Mouse (Mus musculus) olfactory bulb, adult 2 months (tissue): ENCODE data around the gene Dpf1. TPM values are rescaled to one million over a fixed set of nuclear protein-coding genes. Genes with fewer than 3 reads are reported as not detected.
A peak's percentile ranks its signal among the peaks of the same experiment; 100 is the strongest.

Source experiments
- H3K27ac ChIP-seq: fragments of 200-500 bp; 2 replicates; pipeline ENCODE4 v1.5.1; 2012; ENCODE audit warnings: low read depth, low read length; ENCODE audit not compliant: insufficient read depth
- H3K4me1 ChIP-seq: fragments of 200-500 bp; 2 replicates; pipeline ENCODE4 v1.6.1; 2012; ENCODE audit warnings: low read length; ENCODE audit not compliant: control insufficient read depth, insufficient read depth
- H3K4me3 ChIP-seq: fragments of 200-500 bp; 2 replicates; pipeline ENCODE4 v1.5.1; 2012; ENCODE audit warnings: mild to moderate bottlenecking, low read depth, low read length, moderate library complexity; ENCODE audit not compliant: insufficient read depth
- CTCF ChIP-seq: fragments of 200-500 bp; IDR thresholded peaks from 2 replicates; pipeline ENCODE4 v1.5.1; 2012; ENCODE audit warnings: low read depth, mild to moderate bottlenecking, low read length, moderate library complexity; ENCODE audit not compliant: insufficient read depth
- POLR2A ChIP-seq: fragments of 200-500 bp; IDR thresholded peaks from 2 replicates; pipeline ENCODE4 v1.6.1; 2012; ENCODE audit warnings: mild to moderate bottlenecking, low read depth, low read length, moderate library complexity; ENCODE audit not compliant: insufficient read depth
- WGBS: fragments of 180-500 bp; shearing (Covaris S2); methylation state at CpG from one replicate; pipeline ENCODE4 v1.1.7; 2018; 5-methylcytosine and 5-hydroxymethylcytosine counted together
- polyA plus RNA-seq: library from polyadenylated mRNA; stranded (reverse); fragments of >200 nt; gene quantifications from 2 replicates; pipeline ENCODE4 v1.2.4, GENCODE M21; 2012; ENCODE audit warnings: low replicate concordance; ENCODE audit not compliant: missing spikeins, insufficient read depth, insufficient read length

Dpf1 gene
- polyA plus RNA-seq = not detected in 2 replicates

GRCm38 (mm10) chr7:29303738-29304462 is at the start of gene Dpf1:
TSS of gene Dpf1 (plus strand) at chr7:29303951.
- Histone ChIP-seq H3K4me3 (peak within 1 kb of the TSS; percentile 88), H3K27ac (peak within 1 kb of the TSS; percentile 90), H3K4me1 (peaks cover 20% of the 10 kb centered on the region)
- under 1% methylated on average over 56 of the region's 67 CpGs for WGBS
- TF ChIP-seq CTCF = no peak
- peak; percentile 75 for TF ChIP-seq POLR2A

- no peaks in the 10 kb centered on the region for H3K4me1 ChIP-seq
- no peak overlapping the region for H3K4me3 ChIP-seq
- WGBS = 79% methylated on average over 4 of the region's 4 CpGs
- no peak for TF ChIP-seq CTCF
- TF ChIP-seq POLR2A = no peak
- H3K27ac ChIP-seq = no peak overlapping the region
These were observed 47.9 kb upstream of the Dpf1 start for GRCm38 (mm10) chr7:29255875-29256274.

DNA sequence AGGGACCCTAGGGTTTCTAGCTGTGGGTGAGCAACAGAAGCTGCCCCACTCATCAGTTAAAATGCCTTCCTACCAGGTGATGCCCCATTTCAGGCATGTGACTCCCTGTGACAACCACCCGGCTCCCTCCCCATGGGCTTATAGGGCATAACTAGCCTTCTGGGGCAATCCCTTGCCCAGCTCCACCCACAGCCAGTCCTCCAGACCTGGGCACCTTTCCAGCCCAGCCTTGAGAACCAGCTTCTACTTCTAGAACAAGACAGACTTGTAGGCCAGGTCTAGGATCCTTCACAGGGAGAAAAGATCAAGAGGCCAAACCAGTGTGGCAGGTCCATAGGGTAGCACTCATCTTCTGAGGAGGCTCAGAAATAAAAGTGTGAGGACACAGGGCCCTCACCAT is 46.4 kb upstream of the Dpf1 start:
- WGBS = 73% methylated on average over 1 of the region's 1 CpGs
- Histone ChIP-seq H3K4me3 (no peak overlapping the region), H3K27ac (no peak overlapping the region), H3K4me1 (no peaks in the 10 kb centered on the region)
- TF ChIP-seq CTCF = no peak
- no peak for TF ChIP-seq POLR2A

DNA sequence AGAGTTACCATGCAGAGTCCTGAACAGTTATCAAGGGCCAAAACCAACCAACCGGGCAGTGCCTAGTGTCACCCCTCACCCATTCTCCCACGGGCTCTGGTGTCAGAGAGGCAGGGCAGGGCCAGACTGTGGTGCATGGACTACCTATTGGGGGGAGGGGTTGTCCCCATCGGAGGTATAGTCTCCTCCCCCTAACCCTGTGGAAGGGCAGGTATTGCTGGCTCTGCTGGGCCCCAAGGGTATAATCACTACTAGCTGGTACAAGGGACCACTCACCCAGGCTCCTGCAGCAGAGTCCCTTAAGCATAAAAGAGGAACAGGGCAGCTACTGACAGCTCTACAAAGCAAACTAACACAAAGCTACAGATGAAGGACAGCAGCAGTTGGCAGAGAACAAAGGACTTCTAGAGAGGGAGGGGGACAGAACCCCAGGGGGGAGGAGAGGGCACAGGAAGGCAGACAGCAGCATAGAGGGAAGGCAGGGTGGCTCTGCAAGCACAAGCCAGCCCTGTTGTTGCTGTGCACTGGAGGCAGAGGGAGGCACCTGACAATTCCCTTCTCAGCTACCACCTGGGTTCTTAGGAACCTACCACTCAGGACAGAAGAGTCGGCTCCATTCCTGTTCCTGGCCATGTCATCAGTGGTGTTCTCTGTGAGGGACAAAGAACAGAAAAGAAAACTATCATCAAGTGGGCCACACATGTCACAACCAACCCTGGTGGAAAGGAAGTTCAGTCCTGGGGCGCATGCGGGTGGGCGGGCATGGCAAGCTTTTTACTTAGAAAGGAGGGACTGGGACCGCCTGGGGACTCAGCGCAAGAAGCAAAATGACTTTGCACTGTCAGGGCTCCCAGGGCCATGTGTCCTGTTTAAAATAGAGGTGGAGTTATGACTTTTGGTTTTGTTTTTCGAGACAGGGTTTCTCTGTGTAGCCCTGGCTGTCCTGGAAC is 43.7 kb upstream of the Dpf1 start:
- Histone ChIP-seq H3K27ac (no peak overlapping the region), H3K4me3 (no peak overlapping the region), H3K4me1 (no peaks in the 10 kb centered on the region)
- TF ChIP-seq CTCF (no peak), POLR2A (no peak)
- 63% methylated on average over 10 of the region's 10 CpGs for WGBS

- H3K27ac ChIP-seq = no peak overlapping the region
- no peak for TF ChIP-seq POLR2A
- H3K4me1 ChIP-seq = no peaks in the 10 kb centered on the region
- 85% methylated on average over 6 of the region's 6 CpGs for WGBS
- no peak overlapping the region for H3K4me3 ChIP-seq
These were observed 41.6 kb upstream of the Dpf1 start for GRCm38 (mm10) chr7:29262151-29262550.

- TF ChIP-seq POLR2A = no peak
- no peak for TF ChIP-seq CTCF
- Histone ChIP-seq H3K4me1 (no peaks in the 10 kb centered on the region), H3K27ac (no peak overlapping the region), H3K4me3 (no peak overlapping the region)
- WGBS = 93% methylated on average over 3 of the region's 3 CpGs
These were observed 39.9 kb upstream of the Dpf1 start for GRCm38 (mm10) chr7:29263831-29264230.

GRCm38 (mm10) chr7:29265636-29266035 is 38.1 kb upstream of the Dpf1 start:
- Histone ChIP-seq H3K4me1 (no peaks in the 10 kb centered on the region), H3K4me3 (no peak overlapping the region), H3K27ac (no peak overlapping the region)
- no peak for TF ChIP-seq POLR2A
- TF ChIP-seq CTCF = no peak
- 87% methylated on average over 7 of the region's 7 CpGs for WGBS

- WGBS = 71% methylated on average over 4 of the region's 4 CpGs
- Histone ChIP-seq H3K4me1 (peaks cover 7% of the 10 kb centered on the region), H3K27ac (no peak overlapping the region), H3K4me3 (no peak overlapping the region)
- TF ChIP-seq CTCF (no peak), POLR2A (no peak)
These were observed 36.8 kb upstream of the Dpf1 start for GRCm38 (mm10) chr7:29266931-29267330.

DNA sequence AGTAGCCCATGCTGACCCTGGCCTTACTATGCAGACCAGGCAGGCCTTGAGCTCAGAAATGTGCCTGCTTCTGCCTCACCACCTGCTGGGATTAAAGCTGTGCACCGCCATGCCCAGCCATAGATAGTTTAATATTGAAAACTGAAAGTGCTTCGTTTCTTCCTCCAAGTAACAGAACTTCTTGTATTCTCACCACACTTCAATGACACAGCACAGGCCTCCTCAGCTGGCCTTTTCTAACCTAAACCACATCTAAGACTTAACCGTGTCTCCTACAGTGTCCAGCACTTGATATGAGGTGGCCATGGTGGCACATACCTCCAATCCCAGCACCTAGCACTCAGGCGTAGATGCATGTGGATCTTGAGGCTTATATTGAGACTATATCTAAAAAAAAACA is 33.3 kb upstream of the Dpf1 start:
- H3K27ac ChIP-seq = no peak overlapping the region
- WGBS = 86% methylated on average over 4 of the region's 4 CpGs
- H3K4me3 ChIP-seq = no peak overlapping the region
- peaks cover 8% of the 10 kb centered on the region for H3K4me1 ChIP-seq
- TF ChIP-seq POLR2A = no peak
- no peak for TF ChIP-seq CTCF
